Mouse (Mus musculus): Measurements from ENCODE around the gene Rhobtb1. TPM values are rescaled to one million over a fixed set of nuclear protein-coding genes. Genes with fewer than 3 reads are reported as not detected.
A peak's percentile ranks its signal among the peaks of the same experiment; 100 is the strongest.

The Rhobtb1 gene
- polyA plus RNA-seq, 1 experiment from 2014 or later, result 33.2 TPM

GRCm38 (mm10) chr10:69258588-69258987, 107.4 kb downstream of the Rhobtb1 start:
- no peak for ATAC-seq (ENCODE audit: insufficient read depth, low FRiP score)
- H3K27ac ChIP-seq (ENCODE audit: low read length), result peak overlapping the region; percentile 43; the same call in 1 of the 2 replicates

GRCm38 (mm10) chr10:69259161-69259560, 107.9 kb downstream of the Rhobtb1 start:
- Histone ChIP-seq H3K27ac (ENCODE audit: low read length) (peak overlapping the region; percentile 43), H3K27me3 (ENCODE audit: control insufficient read depth, insufficient read depth, low read length) (no peaks in the 10 kb centered on the region), H3K9ac (ENCODE audit: low read length) (no peak overlapping the region), H3K4me1 (ENCODE audit: control insufficient read depth, insufficient read depth, low read length) (peaks cover 36% of the 10 kb centered on the region), H3K36me3 (ENCODE audit: control insufficient read depth, insufficient read depth, low read length) (no peaks in the 10 kb centered on the region), H3K9me3 (replicated peaks; ENCODE audit: control insufficient read depth, low read length) (no peaks in the 10 kb centered on the region), H3K4me2 (ENCODE audit: low read depth, low read length) (no peak overlapping the region), H3K4me3 (replicated peaks; ENCODE audit: low read length) (no peak overlapping the region)
- no peak for ATAC-seq (ENCODE audit: insufficient read depth, low FRiP score)
- WGBS, result 30% methylated on average over 2 of the region's 2 CpGs

More at GRCm38 (mm10) chr10:69258588-69258987, 107.4 kb downstream of the Rhobtb1 start:
- H3K9ac ChIP-seq (ENCODE audit: low read length), result no peak overlapping the region
- H3K4me1 ChIP-seq (ENCODE audit: control insufficient read depth, insufficient read depth, low read length), result peaks cover 39% of the 10 kb centered on the region
- H3K27me3 ChIP-seq (ENCODE audit: control insufficient read depth, insufficient read depth, low read length), result no peaks in the 10 kb centered on the region
- H3K36me3 ChIP-seq (ENCODE audit: control insufficient read depth, insufficient read depth, low read length), result no peaks in the 10 kb centered on the region
- H3K4me3 ChIP-seq (replicated peaks; ENCODE audit: low read length), result no peak overlapping the region
- no peak overlapping the region for H3K4me2 ChIP-seq (ENCODE audit: low read depth, low read length)
- 48% methylated on average over 9 of the region's 9 CpGs for WGBS
- no peaks in the 10 kb centered on the region for H3K9me3 ChIP-seq (replicated peaks; ENCODE audit: control insufficient read depth, low read length)

- no peaks in the 10 kb centered on the region for H3K27me3 ChIP-seq (ENCODE audit: control insufficient read depth, insufficient read depth, low read length)
- no peaks in the 10 kb centered on the region for H3K9me3 ChIP-seq (replicated peaks; ENCODE audit: control insufficient read depth, low read length)
- WGBS, result 74% methylated on average over 8 of the region's 8 CpGs
- no peak overlapping the region for H3K27ac ChIP-seq (ENCODE audit: low read length)
- peaks cover 29% of the 10 kb centered on the region for H3K4me1 ChIP-seq (ENCODE audit: control insufficient read depth, insufficient read depth, low read length)
- H3K36me3 ChIP-seq (ENCODE audit: control insufficient read depth, insufficient read depth, low read length), result no peaks in the 10 kb centered on the region
- H3K4me3 ChIP-seq (replicated peaks; ENCODE audit: low read length), result no peak overlapping the region
- ATAC-seq (ENCODE audit: insufficient read depth, low FRiP score), result no peak
- no peak overlapping the region for H3K4me2 ChIP-seq (ENCODE audit: low read depth, low read length)
- H3K9ac ChIP-seq (ENCODE audit: low read length), result no peak overlapping the region
These were observed 108.7 kb downstream of the Rhobtb1 start for GRCm38 (mm10) chr10:69259929-69260328.

- H3K27me3 ChIP-seq (ENCODE audit: control insufficient read depth, insufficient read depth, low read length), result no peaks in the 10 kb centered on the region
- H3K4me1 ChIP-seq (ENCODE audit: control insufficient read depth, insufficient read depth, low read length), result peaks cover 34% of the 10 kb centered on the region
- H3K4me3 ChIP-seq (replicated peaks; ENCODE audit: low read length), result no peak overlapping the region
- H3K9ac ChIP-seq (ENCODE audit: low read length), result no peak overlapping the region
- WGBS, result 33% methylated on average over 14 of the region's 14 CpGs
- ATAC-seq (ENCODE audit: insufficient read depth, low FRiP score), result 0 out of 2 replicates have a peak, but pooled peaks have one; percentile 21
- H3K9me3 ChIP-seq (replicated peaks; ENCODE audit: control insufficient read depth, low read length), result no peaks in the 10 kb centered on the region
- peak overlapping the region; percentile 42 for H3K4me2 ChIP-seq (ENCODE audit: low read depth, low read length)
- H3K27ac ChIP-seq (ENCODE audit: low read length), result peak overlapping the region; percentile 72
- no peaks in the 10 kb centered on the region for H3K36me3 ChIP-seq (ENCODE audit: control insufficient read depth, insufficient read depth, low read length)
These were observed 111.9 kb downstream of the Rhobtb1 start for GRCm38 (mm10) chr10:69262918-69263822.

- 61% methylated on average over 2 of the region's 2 CpGs for WGBS
- peak overlapping the region; percentile 51; the same call in 1 of the 2 replicates for H3K27ac ChIP-seq (ENCODE audit: low read length)
These were observed 112.7 kb downstream of the Rhobtb1 start for GRCm38 (mm10) chr10:69263906-69264305.

GRCm38 (mm10) chr10:69265421-69265820, 114.2 kb downstream of the Rhobtb1 start:
- WGBS, result 68% methylated on average over 15 of the region's 15 CpGs
- Histone ChIP-seq H3K36me3 (ENCODE audit: control insufficient read depth, insufficient read depth, low read length) (peaks cover 10% of the 10 kb centered on the region), H3K27ac (ENCODE audit: low read length) (peak overlapping the region; percentile 51; the same call in 1 of the 2 replicates), H3K4me2 (ENCODE audit: low read depth, low read length) (peak overlapping the region; percentile 31), H3K9me3 (replicated peaks; ENCODE audit: control insufficient read depth, low read length) (0 out of 2 replicates have a peak, but pooled peaks cover 4% of the 10 kb centered on the region), H3K27me3 (ENCODE audit: control insufficient read depth, insufficient read depth, low read length) (no peaks in the 10 kb centered on the region), H3K4me1 (ENCODE audit: control insufficient read depth, insufficient read depth, low read length) (peaks cover 36% of the 10 kb centered on the region), H3K4me3 (replicated peaks; ENCODE audit: low read length) (no peak overlapping the region), H3K9ac (ENCODE audit: low read length) (no peak overlapping the region)
- no peak for ATAC-seq (ENCODE audit: insufficient read depth, low FRiP score)

More at GRCm38 (mm10) chr10:69263906-69264305, 112.7 kb downstream of the Rhobtb1 start:
- no peak for ATAC-seq (ENCODE audit: insufficient read depth, low FRiP score)
- Histone ChIP-seq H3K4me2 (ENCODE audit: low read depth, low read length) (no peak overlapping the region), H3K36me3 (ENCODE audit: control insufficient read depth, insufficient read depth, low read length) (0 out of 2 replicates have a peak, but pooled peaks cover under 1% of the 10 kb centered on the region), H3K9me3 (replicated peaks; ENCODE audit: control insufficient read depth, low read length) (no peaks in the 10 kb centered on the region), H3K4me3 (replicated peaks; ENCODE audit: low read length) (no peak overlapping the region), H3K9ac (ENCODE audit: low read length) (no peak overlapping the region), H3K27me3 (ENCODE audit: control insufficient read depth, insufficient read depth, low read length) (no peaks in the 10 kb centered on the region), H3K4me1 (ENCODE audit: control insufficient read depth, insufficient read depth, low read length) (peaks cover 34% of the 10 kb centered on the region)

GRCm38 (mm10) chr10:69268061-69268643, 116.9 kb downstream of the Rhobtb1 start:
- Histone ChIP-seq H3K9ac (ENCODE audit: low read length) (no peak overlapping the region), H3K4me1 (ENCODE audit: control insufficient read depth, insufficient read depth, low read length) (peaks cover 20% of the 10 kb centered on the region), H3K27ac (ENCODE audit: low read length) (no peak overlapping the region), H3K27me3 (ENCODE audit: control insufficient read depth, insufficient read depth, low read length) (no peaks in the 10 kb centered on the region), H3K9me3 (replicated peaks; ENCODE audit: control insufficient read depth, low read length) (0 out of 2 replicates have a peak, but pooled peaks cover 4% of the 10 kb centered on the region), H3K36me3 (ENCODE audit: control insufficient read depth, insufficient read depth, low read length) (peaks cover 21% of the 10 kb centered on the region), H3K4me3 (replicated peaks; ENCODE audit: low read length) (no peak overlapping the region), H3K4me2 (ENCODE audit: low read depth, low read length) (no peak overlapping the region)
- ATAC-seq (ENCODE audit: insufficient read depth, low FRiP score), result no peak
- 69% methylated on average over 10 of the region's 10 CpGs for WGBS

GRCm38 (mm10) chr10:69271436-69271835, 120.2 kb downstream of the Rhobtb1 start:
- no peak overlapping the region for H3K9ac ChIP-seq (ENCODE audit: low read length)
- WGBS, result 52% methylated on average over 10 of the region's 10 CpGs
- ATAC-seq (ENCODE audit: insufficient read depth, low FRiP score), result peak; percentile 85
- peaks cover 5% of the 10 kb centered on the region; the same call in 1 of the 2 replicates for H3K4me1 ChIP-seq (ENCODE audit: control insufficient read depth, insufficient read depth, low read length)
- no peak overlapping the region for H3K4me2 ChIP-seq (ENCODE audit: low read depth, low read length)
- H3K27ac ChIP-seq (ENCODE audit: low read length), result peak overlapping the region; percentile 77
- H3K9me3 ChIP-seq (replicated peaks; ENCODE audit: control insufficient read depth, low read length), result 0 out of 2 replicates have a peak, but pooled peaks cover 4% of the 10 kb centered on the region
- no peaks in the 10 kb centered on the region for H3K27me3 ChIP-seq (ENCODE audit: control insufficient read depth, insufficient read depth, low read length)
- peaks cover 21% of the 10 kb centered on the region for H3K36me3 ChIP-seq (ENCODE audit: control insufficient read depth, insufficient read depth, low read length)
- H3K4me3 ChIP-seq (replicated peaks; ENCODE audit: low read length), result no peak overlapping the region

GRCm38 (mm10) chr10:69274275-69274674, 123.0 kb downstream of the Rhobtb1 start:
- 0 out of 2 replicates have a peak, but pooled peaks cover 4% of the 10 kb centered on the region for H3K9me3 ChIP-seq (replicated peaks; ENCODE audit: control insufficient read depth, low read length)
- H3K9ac ChIP-seq (ENCODE audit: low read length), result no peak overlapping the region
- H3K4me1 ChIP-seq (ENCODE audit: control insufficient read depth, insufficient read depth, low read length), result peaks cover 5% of the 10 kb centered on the region; the same call in 1 of the 2 replicates
- ATAC-seq (ENCODE audit: insufficient read depth, low FRiP score), result no peak
- peaks cover 18% of the 10 kb centered on the region for H3K36me3 ChIP-seq (ENCODE audit: control insufficient read depth, insufficient read depth, low read length)
- WGBS, result 56% methylated on average over 5 of the region's 5 CpGs
- H3K27me3 ChIP-seq (ENCODE audit: control insufficient read depth, insufficient read depth, low read length), result no peaks in the 10 kb centered on the region
- H3K4me3 ChIP-seq (replicated peaks; ENCODE audit: low read length), result no peak overlapping the region
- no peak overlapping the region for H3K27ac ChIP-seq (ENCODE audit: low read length)
- H3K4me2 ChIP-seq (ENCODE audit: low read depth, low read length), result no peak overlapping the region

Measured in stomach, embryonic 16.5 days (tissue).